Mouse (Mus musculus): Measurements from ENCODE around the gene Kifc3. TPM values are rescaled to one million over a fixed set of nuclear protein-coding genes. Genes with fewer than 3 reads are reported as not detected.

Gene Kifc3
- 6.7 to 9.8 TPM (median 7.0 TPM) in 4 replicates for total RNA-seq (2023; ENCODE audit: inconsistent age)

GRCm38 (mm10) chr8:95202649-95203275 lies at the start of gene Kifc3:
TSS of gene Kifc3 (minus strand) at chr8:95202812.

GRCm38 (mm10) chr8:95080381-95081341 lies 122.0 kb downstream of the Kifc3 start, which contains the start of gene Katnb1:
TSS of gene Katnb1 (plus strand) at chr8:95081186.

DNA sequence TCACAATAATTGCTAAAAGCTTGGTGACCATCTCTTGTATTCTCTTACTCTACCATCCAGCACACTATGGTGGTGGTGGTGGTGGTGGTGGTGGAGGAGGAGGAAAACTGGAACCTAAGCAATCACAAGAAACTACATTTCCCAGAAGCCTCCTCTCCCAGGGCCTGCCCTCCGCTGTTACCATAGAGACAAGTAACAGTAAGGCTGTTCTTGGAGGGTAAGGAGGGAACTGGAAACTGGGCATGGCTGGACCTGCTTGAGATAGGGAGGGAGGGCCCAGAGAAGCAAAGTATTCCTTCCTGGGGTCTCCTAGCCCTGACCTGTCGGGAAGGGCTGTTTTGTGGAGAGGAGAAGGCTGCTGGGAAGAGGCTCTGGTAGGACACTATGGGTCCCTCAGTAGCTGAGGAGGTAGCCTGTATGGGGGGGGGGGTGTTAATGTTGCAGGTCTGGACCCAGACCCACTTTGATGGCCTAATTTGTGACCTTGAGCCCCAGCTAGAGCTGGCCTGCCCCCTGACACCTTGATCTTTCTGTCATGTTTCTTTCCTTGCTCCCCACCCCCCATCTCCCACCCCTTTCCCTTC lies 147.6 kb downstream of the Kifc3 start, which contains the start of gene Drc7:
Drc7 (plus strand) TSS at position 177 of the 584 bp plus-strand sequence.

Other genes with a start within 250 kb of the Kifc3 start
- gene Adgrg1, start 228.1 kb downstream of the Kifc3 start, total RNA-seq (2023; ENCODE audit: inconsistent age), result 3.8 to 6.7 TPM (median 6.2 TPM) in 4 replicates
- gene Adgrg3, start 185.1 kb downstream of the Kifc3 start, total RNA-seq (2023; ENCODE audit: inconsistent age), result 0.42 TPM in 2 of 4 replicates, not detected in the others
- gene Drc7, start 147.7 kb downstream of the Kifc3 start, total RNA-seq (2023; ENCODE audit: inconsistent age), result not detected in 4 replicates
- 16.8 to 21.7 TPM (median 21.2 TPM) in 4 replicates for gene Katnb1, start 121.6 kb downstream of the Kifc3 start, total RNA-seq (2023; ENCODE audit: inconsistent age)
- not detected in 4 replicates for gene Cngb1, start 103.8 kb upstream of the Kifc3 start, total RNA-seq (2023; ENCODE audit: inconsistent age)
- gene Tepp, start 107.8 kb upstream of the Kifc3 start, total RNA-seq (2023; ENCODE audit: inconsistent age), result not detected in 4 replicates
- gene Zfp319, start 129.1 kb upstream of the Kifc3 start, total RNA-seq (2023; ENCODE audit: inconsistent age), result 24.0 to 25.1 TPM (median 24.7 TPM) in 4 replicates
- gene Usb1, start 129.5 kb upstream of the Kifc3 start, total RNA-seq (2023; ENCODE audit: inconsistent age), result 47.6 to 62.2 TPM (median 53.8 TPM) in 4 replicates
- gene Mmp15, start 149.5 kb upstream of the Kifc3 start, total RNA-seq (2023; ENCODE audit: inconsistent age), result 0.13 to 0.99 TPM in 2 of 4 replicates, not detected in the others
- gene Cfap20, start 232.1 kb upstream of the Kifc3 start, total RNA-seq (2023; ENCODE audit: inconsistent age), result 114 to 152 TPM (median 137 TPM) in 4 replicates